Mouse (Mus musculus) thymus, postnatal 10 days (tissue): ENCODE measurements around the gene Gm13697.
A peak's percentile ranks its signal among the peaks of the same experiment; 100 is the strongest.
"Not testable (repeated sequence)": the region's sequence is repeated elsewhere in the genome, so short reads cannot be mapped to it uniquely, and the experiment has no call there.

Source experiments
- DNase-seq, 2 experiments: peaks; one replicate each; pipeline ENCODE4 v3.0.0; 2021; ENCODE audit warnings: low spot score in 2 of 2

Gm13697 gene

DNA sequence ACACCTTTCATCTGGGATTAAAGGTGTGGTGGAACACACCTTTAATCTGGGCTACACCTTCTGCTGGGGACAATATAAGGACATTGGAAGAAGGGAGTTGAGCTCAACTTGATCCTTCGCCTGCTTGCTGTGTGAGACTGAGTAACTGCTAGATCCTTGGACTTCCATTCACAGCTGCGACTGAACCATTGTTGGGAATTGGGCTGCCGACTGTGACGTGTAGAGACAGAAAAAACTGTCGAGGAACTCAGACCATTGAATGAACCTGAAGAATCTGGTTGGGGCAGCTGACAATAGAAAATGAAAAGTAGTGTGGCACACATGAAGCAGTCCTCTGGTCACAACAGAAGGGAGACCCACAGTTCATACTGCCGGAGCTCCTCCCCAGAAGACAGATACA, at the start of gene Gm13697:
Gm13697 (plus strand) TSS at position 301 of the 400 bp plus-strand sequence.
- DNase-seq, result not testable (repeated sequence)

DNA sequence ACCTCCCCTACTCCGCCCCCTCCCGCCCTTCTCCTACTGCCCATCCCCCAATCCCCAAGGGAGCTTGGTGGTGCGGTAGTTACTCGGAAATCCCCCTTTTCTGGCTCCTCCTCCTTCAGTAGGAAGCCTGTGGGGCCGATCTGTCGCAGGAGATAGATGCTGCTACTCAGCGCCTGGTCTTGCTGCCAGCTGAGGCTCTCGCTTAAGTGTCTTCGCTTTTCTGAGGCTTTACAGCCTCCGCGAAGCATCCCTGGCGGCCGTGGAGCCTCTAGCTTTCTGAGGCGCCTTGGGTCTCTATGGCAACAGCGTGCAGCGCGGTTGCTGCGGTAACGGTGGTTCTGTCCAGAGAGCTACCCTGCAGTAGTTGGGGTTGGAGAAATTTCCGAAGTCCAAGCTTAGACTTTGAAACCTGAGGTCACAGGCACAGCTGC, 43.6 kb upstream of the Gm13697 start, which contains the start of gene Zswim2:
Zswim2 (minus strand) TSS at position 298 of the 431 bp plus-strand sequence.
- DNase-seq, result peak in 1 of 2 experiments; percentile 7

DNA sequence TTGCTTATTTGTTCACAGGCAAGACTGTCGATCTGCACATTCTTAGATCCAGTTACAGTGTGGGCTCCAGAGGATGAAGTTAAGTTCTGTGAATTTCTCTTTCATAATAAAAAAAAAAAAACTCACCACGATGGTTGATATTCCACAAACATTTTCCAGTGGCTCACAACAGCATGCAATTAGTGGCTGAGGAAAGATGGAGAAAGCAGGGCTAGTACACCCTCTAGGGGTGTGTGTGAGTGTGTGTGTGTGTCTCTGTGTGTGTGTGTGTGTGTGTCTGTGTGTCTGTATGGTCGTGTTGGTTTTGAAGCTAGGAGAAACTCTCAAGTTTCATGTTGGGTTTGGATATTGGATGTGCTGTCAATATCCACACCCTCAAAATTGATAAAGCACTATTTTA, 43.2 kb upstream of the Gm13697 start:
- DNase-seq, result no peak

DNA sequence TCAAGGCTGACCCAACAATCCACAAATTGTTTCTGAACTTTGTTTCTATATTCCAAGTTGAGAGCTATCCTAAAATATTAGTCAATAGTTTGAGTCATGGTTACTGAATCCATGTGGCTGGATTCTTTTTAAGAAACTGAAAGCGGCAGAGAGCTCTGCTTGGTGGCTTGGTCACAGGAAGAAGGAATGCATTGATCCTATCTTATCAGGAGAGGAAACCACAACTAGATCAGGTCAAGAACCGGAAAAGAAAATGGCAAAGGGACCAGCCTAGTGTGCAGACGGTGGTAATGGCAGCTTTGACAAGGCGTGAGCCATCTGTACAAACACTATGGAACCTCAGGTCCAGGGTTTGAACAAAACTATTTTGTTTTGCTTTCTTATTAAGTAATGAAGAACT, 42.8 kb upstream of the Gm13697 start:
- no peak for DNase-seq

DNA sequence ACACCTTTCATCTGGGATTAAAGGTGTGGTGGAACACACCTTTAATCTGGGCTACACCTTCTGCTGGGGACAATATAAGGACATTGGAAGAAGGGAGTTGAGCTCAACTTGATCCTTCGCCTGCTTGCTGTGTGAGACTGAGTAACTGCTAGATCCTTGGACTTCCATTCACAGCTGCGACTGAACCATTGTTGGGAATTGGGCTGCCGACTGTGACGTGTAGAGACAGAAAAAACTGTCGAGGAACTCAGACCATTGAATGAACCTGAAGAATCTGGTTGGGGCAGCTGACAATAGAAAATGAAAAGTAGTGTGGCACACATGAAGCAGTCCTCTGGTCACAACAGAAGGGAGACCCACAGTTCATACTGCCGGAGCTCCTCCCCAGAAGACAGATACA, 29.1 kb upstream of the Gm13697 start, which contains the start of gene Gm13698:
Gm13698 (plus strand) TSS at position 301 of the 400 bp plus-strand sequence.
- not testable (repeated sequence) for DNase-seq

DNA sequence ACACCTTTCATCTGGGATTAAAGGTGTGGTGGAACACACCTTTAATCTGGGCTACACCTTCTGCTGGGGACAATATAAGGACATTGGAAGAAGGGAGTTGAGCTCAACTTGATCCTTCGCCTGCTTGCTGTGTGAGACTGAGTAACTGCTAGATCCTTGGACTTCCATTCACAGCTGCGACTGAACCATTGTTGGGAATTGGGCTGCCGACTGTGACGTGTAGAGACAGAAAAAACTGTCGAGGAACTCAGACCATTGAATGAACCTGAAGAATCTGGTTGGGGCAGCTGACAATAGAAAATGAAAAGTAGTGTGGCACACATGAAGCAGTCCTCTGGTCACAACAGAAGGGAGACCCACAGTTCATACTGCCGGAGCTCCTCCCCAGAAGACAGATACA, 23.3 kb upstream of the Gm13697 start, which contains the start of gene Gm13693:
Gm13693 (plus strand) TSS at position 301 of the 400 bp plus-strand sequence.
- not testable (repeated sequence) for DNase-seq

DNA sequence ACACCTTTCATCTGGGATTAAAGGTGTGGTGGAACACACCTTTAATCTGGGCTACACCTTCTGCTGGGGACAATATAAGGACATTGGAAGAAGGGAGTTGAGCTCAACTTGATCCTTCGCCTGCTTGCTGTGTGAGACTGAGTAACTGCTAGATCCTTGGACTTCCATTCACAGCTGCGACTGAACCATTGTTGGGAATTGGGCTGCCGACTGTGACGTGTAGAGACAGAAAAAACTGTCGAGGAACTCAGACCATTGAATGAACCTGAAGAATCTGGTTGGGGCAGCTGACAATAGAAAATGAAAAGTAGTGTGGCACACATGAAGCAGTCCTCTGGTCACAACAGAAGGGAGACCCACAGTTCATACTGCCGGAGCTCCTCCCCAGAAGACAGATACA, 17.5 kb upstream of the Gm13697 start, which contains the start of gene Gm13695:
Gm13695 (plus strand) TSS at position 301 of the 400 bp plus-strand sequence.
- not testable (repeated sequence) for DNase-seq

DNA sequence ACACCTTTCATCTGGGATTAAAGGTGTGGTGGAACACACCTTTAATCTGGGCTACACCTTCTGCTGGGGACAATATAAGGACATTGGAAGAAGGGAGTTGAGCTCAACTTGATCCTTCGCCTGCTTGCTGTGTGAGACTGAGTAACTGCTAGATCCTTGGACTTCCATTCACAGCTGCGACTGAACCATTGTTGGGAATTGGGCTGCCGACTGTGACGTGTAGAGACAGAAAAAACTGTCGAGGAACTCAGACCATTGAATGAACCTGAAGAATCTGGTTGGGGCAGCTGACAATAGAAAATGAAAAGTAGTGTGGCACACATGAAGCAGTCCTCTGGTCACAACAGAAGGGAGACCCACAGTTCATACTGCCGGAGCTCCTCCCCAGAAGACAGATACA, 11.7 kb upstream of the Gm13697 start, which contains the start of gene Gm13696:
Gm13696 (plus strand) TSS at position 301 of the 400 bp plus-strand sequence.
- not testable (repeated sequence) for DNase-seq

DNA sequence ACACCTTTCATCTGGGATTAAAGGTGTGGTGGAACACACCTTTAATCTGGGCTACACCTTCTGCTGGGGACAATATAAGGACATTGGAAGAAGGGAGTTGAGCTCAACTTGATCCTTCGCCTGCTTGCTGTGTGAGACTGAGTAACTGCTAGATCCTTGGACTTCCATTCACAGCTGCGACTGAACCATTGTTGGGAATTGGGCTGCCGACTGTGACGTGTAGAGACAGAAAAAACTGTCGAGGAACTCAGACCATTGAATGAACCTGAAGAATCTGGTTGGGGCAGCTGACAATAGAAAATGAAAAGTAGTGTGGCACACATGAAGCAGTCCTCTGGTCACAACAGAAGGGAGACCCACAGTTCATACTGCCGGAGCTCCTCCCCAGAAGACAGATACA, 5.9 kb upstream of the Gm13697 start, which contains the start of gene Gm13694:
Gm13694 (plus strand) TSS at position 301 of the 400 bp plus-strand sequence.
- not testable (repeated sequence) for DNase-seq

DNA sequence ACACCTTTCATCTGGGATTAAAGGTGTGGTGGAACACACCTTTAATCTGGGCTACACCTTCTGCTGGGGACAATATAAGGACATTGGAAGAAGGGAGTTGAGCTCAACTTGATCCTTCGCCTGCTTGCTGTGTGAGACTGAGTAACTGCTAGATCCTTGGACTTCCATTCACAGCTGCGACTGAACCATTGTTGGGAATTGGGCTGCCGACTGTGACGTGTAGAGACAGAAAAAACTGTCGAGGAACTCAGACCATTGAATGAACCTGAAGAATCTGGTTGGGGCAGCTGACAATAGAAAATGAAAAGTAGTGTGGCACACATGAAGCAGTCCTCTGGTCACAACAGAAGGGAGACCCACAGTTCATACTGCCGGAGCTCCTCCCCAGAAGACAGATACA, 5.7 kb downstream of the Gm13697 start, which contains the start of gene Gm13691:
Gm13691 (plus strand) TSS at position 301 of the 400 bp plus-strand sequence.
- not testable (repeated sequence) for DNase-seq

DNA sequence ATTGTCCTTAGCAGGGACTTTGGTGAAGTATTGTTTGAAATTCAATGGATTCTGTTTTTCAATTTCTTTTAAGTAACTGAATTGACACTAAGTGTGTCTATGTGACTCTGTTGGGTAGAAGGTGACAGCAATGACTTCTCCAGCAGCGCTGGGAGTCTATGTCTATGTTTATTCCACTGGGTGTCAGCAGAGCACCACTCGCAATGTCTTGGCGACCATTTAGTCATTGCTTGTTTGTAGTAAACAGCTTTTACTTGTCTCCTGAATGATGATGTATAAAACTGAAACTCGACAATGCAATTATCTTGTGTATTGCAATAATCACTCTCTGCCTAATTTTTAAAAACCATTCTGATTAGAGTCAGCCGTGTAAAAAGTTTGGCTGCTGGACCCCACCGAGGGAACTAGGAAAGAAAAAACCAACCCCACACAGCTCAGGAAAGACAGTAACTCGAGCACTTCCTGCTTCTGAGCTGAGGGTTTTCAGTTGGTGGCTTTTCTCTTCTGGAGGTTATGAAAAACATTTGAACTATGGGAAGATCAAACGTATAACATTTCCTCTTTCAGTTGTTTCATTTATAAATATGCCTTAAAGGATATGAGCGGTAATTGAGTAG, 9.2 kb downstream of the Gm13697 start:
- peak; percentile 50 to 62 for DNase-seq

DNA sequence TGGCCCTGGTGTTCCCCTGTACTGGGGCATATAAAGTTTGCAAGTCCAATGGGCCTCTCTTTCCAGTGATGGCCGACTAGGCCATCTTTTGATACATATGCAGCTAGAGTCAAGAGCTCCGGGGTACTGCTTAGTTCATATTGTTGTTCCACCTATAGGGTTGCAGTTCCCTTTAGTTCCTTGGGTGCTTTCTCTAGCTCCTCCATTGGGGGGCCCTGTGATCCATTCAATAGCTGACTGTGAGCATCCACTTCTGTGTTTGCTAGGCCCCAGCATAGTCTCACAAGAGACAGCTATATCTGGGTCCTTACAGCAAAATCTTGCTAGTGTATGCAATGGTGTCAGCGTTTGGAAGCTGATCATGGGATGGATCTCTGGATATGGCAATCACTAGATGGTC, 10.0 kb downstream of the Gm13697 start:
- DNase-seq, result peak in 1 of 2 experiments; percentile 51

DNA sequence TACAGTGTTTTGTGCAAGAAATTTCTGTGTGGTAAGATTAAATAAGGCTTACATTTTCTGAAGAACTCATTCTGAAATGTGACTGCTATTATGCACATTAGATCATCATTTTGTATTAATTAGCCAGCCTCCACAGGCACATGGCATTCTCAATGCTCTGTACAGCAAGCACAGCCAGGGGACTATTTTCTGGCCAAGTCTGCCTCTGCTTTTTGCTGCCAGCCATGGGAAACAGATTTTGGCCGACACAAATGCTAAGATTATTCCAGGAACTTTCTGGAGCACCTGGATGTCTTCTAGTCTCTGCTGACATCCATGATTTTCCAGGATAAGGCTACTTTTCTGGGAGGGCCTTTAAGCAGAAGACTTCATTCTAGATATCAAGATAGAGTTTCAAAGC, 24.4 kb downstream of the Gm13697 start:
- DNase-seq, result no peak

DNA sequence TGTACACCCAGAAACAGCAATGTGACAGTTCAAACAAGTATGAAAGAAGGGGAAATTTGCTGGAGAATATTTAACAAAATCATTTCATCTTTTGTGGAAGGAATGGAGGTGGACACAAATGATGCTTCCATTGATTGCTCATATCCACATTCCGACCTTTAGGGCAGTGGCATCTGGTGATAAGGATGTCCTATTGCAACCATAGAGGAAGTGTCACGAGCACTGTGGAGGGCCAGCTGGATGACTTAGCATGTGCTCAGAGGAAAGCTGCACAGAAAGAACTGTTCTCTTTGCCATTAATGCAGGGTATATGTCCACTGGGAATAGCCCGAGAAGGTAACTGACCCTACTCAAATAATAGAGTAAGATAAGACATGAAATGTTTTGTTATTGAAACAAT, 25.3 kb downstream of the Gm13697 start:
- no peak for DNase-seq

DNA sequence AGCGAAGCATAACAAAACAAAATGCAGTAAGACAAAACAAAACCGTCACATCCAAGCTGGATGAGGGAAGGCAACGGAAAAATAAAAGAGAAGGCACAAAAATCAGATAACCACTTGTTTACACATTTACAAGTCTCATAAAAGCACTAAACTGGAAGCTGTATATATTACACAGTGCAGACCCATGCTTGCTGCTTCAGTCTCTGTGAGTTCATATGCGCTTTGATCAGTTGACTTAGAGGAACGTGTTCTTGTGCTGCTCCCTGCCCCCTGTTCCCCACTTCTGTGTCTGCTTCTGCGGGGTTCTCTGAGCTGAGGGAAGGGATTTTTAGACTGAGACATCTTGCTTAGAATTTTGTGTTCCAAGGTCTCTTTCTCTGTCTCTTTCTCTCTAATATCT, 30.0 kb downstream of the Gm13697 start:
- no peak for DNase-seq

DNA sequence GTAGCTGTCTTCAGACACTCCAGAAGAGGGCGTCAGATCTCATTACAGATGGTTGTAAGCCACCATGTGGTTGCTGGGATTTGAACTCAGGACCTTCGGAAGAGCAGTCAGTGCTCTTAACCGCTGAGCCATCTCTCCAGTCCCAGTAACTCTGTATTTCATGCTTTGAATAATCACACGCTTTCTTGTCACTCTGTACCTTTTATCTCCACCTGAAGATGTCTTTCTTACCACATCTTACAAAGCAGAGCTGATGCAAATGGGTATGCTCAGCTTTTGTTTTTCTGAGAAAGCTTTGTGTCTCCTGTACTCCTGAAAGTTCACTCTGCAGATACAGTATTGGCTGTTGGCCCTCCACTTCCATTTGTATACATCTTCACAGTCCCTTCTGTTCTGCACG, 31.7 kb downstream of the Gm13697 start:
- peak in 1 of 2 experiments; percentile 20 for DNase-seq

DNA sequence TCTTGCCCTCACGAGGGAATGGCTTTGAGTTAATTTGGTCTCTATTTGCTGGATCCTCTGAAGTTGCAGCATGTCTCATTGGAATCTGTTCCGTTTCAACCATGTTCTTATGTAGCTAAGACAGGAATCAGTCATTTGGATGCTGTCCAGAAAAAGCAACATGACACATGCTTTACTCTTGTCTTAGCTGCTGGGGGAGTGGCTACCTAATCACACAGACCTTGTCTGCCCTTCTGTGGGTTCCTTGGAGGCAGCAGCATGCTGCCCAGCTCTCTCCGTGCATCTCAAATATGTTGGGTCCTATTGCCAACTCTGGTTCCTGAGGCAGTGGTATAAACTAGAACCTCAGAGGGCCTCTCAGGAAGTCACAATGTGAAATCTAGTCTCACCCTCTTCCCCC, 33.8 kb downstream of the Gm13697 start:
- no peak for DNase-seq

DNA sequence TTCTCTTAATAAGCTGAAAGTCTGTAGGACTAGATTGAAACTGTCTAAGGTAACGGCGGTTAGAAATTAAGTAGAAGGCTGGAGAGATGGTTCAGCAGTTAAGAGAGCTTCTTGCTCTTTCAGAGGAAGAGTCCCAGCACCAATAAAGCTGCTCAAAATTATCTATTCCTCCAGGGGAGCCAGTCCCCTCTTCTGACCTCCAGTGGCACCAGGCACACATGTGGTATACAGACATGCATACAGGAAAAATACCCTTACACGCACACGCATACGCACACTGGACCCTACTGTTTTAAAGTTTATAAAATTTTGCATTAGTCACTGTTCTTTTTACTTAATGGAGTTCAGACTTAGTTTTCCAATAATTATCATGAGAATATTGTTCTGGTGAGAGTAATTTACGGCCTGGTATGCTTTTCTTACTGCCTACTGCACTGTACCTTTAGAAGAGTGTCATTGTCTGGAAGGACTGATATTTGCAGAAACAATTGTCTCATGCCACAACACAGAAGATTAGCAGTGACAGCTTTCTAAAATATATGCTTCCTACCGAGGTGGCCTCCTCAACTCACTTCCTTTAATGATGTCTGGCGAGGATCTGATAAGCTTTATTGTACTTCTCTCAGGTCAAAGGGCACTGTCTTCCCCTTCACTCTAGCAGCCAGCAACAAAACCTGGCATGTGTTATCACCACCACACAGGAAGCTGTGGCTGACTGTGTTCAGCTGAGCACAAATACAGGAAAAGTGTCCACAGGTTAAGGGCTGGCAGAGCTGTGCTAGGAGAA, 35.2 kb downstream of the Gm13697 start:
- DNase-seq, result peak in 1 of 2 experiments; percentile 23

DNA sequence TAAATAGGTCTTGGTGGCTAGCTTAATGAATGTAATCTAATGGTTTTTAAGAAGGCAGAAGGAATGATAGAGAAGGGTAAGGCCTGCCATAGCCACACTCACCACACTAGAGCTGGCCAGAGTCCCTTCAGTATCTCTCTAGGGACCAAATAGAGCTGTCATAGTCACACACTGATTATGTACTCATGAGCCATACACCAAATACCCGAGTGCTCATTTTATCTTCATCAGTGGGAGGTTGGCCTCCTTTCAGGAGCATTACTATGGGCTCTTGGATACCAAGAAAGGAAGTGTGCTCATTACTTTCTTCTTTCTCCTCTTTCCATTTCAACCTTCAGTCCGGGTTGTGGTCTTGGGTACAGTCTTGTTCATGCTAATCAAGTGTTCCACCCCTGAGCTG, 37.4 kb downstream of the Gm13697 start:
- no peak for DNase-seq

DNA sequence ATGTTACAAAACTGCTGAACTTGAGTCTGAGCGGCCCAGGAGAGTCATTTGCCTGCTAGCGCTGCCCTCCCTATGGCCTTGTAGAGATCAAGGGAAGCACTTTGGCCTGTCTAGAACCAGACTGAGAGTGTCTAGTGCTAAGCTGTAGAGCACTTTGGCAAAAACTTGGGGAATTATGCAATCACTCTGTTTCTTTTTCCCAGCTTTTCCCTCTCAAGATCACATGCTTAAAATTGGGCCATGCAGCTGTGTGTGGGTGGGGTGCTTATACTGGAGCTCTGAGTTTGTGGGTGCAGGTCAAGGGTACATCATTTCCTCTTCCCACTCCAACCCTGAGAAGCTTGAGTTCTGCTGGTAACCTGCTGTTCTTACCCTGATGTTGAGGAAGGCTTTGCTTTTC, 38.4 kb downstream of the Gm13697 start:
- peak; percentile 12 to 15 for DNase-seq

DNA sequence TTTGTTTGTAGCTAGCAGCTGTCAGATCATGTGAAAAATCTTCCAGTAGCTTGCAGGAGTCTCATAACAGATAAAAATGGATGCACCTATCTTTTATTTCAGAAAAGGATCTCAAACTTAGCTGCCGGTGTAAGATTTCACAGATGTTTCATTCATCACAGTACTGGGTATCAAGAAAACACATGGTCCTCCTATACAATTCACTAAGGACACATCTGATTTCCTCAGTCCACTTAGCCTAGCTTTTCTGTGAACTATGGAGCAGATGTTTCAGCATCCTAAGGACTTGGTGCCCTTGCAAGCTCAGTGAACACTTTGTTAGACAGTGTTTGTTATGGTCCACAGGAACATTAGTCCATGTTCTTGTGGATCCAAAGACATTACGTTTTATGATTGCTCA, 38.8 kb downstream of the Gm13697 start:
- no peak for DNase-seq

DNA sequence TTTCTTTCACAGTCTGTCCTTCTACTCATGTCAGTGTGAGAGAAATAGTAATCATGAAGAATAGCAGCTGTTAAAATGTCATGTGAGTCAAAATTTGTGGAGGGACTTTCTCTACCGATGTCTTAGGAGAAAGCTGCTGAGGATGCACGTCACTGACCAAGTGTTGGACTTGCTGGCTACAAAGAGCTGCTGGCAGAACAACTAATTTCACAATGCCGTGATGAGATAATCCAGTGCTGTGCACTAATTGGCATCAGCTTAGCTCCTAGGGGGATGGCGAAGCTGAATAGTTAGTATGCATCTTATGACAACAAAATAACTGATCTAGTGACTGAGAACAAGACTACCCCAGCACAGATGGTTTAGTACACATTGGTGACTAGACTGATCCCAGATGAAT, 40.7 kb downstream of the Gm13697 start:
- no peak for DNase-seq
